Mouse (Mus musculus): ENCODE measurements at regions not wholly inside any gene's neighbourhood (a gene's known extent, or its start where the extent isn't known, plus 50 kb on each side); places are given as distances from the start of the nearest gene placed in this dataset.

DNA sequence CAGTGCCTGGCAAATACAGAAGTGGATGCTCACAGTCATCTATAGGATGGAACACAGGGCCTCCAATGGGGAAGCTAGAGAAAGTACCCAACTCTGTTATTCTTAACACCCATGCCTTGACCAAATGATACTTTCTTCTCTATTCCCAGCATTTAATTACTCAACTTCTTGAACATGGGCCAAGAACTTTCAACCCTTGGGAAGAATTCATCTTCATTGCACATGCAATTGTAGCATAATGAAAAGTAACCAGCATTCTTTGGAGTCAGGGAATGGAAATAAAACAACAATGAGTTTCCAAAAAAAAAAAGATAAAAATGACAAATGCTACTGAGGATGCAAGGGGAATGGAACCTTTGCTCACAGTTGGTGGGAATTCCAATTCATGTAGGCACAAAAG is 274.1 kb downstream of the Hdgfl1 start:
- Histone ChIP-seq H3K4me1 (ENCODE audit: control insufficient read depth, insufficient read depth, low read length) (no peaks in the 10 kb centered on the region), H3K9me3 (replicated peaks; ENCODE audit: control insufficient read depth, insufficient read depth, low read length, poor library complexity, severe bottlenecking) (no peaks in the 10 kb centered on the region), H3K27ac (ENCODE audit: insufficient read depth, low read length) (no peak overlapping the region), H3K4me3 (ENCODE audit: low read depth, low read length) (no peak overlapping the region), H3K27me3 (ENCODE audit: control insufficient read depth, insufficient read depth, low read length, poor library complexity, severe bottlenecking) (no peaks in the 10 kb centered on the region), H3K9ac (ENCODE audit: low read depth, poor library complexity, severe bottlenecking) (no peak overlapping the region), H3K36me3 (ENCODE audit: control insufficient read depth, insufficient read depth, low read length, poor library complexity, severe bottlenecking) (no peaks in the 10 kb centered on the region)
- TF ChIP-seq CTCF (IDR thresholded peaks at IDR 0.05; ENCODE audit: low read depth, low read length) (no peak), EP300 (IDR thresholded peaks at IDR 0.05; ENCODE audit: insufficient read depth, low read depth, low read length) (no peak)

GRCm38 (mm10) chr13:26469343-26469742 is 300.6 kb downstream of the Hdgfl1 start:
- TF ChIP-seq CTCF (IDR thresholded peaks at IDR 0.05; ENCODE audit: low read depth, low read length) (no peak), EP300 (IDR thresholded peaks at IDR 0.05; ENCODE audit: insufficient read depth, low read depth, low read length) (no peak), POLR2A (IDR thresholded peaks at IDR 0.05; ENCODE audit: insufficient read depth, low read length) (no peak)
- Histone ChIP-seq H3K4me3 (ENCODE audit: low read depth, low read length) (no peak overlapping the region), H3K4me1 (ENCODE audit: control insufficient read depth, insufficient read depth, low read length) (no peaks in the 10 kb centered on the region), H3K9me3 (replicated peaks; ENCODE audit: control insufficient read depth, insufficient read depth, low read length, poor library complexity, severe bottlenecking) (no peaks in the 10 kb centered on the region), H3K27ac (ENCODE audit: insufficient read depth, low read length) (no peak overlapping the region), H3K27me3 (ENCODE audit: control insufficient read depth, insufficient read depth, low read length, poor library complexity, severe bottlenecking) (no peaks in the 10 kb centered on the region), H3K9ac (ENCODE audit: low read depth, poor library complexity, severe bottlenecking) (no peak overlapping the region), H3K36me3 (ENCODE audit: control insufficient read depth, insufficient read depth, low read length, poor library complexity, severe bottlenecking) (no peaks in the 10 kb centered on the region)

DNA sequence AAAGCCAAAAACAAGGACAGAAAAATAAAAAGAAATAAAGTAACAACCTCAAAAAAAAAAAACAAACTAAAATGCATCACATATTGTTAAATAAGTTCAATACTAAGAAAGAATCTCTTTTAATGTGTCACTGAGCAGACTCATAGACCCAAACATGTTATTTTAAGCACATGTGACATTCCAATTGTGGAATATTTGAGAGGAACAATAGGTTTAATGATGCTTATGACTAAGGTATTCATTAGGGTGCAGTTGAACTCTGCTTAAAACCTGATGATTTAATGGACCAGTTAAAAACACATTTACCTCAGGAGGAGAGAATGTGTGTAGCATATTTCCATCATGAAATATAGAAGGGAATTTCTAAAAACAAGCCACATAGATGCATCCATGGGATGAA is 302.4 kb downstream of the Hdgfl1 start:
- H3K4me3 ChIP-seq (ENCODE audit: low read depth, low read length): no peak overlapping the region
- no peak overlapping the region for H3K27ac ChIP-seq (ENCODE audit: insufficient read depth, low read length)
- TF ChIP-seq POLR2A (IDR thresholded peaks at IDR 0.05; ENCODE audit: insufficient read depth, low read length) (no peak), EP300 (IDR thresholded peaks at IDR 0.05; ENCODE audit: insufficient read depth, low read depth, low read length) (no peak), CTCF (IDR thresholded peaks at IDR 0.05; ENCODE audit: low read depth, low read length) (no peak)
- no peaks in the 10 kb centered on the region for H3K4me1 ChIP-seq (ENCODE audit: control insufficient read depth, insufficient read depth, low read length)
- H3K9ac ChIP-seq (ENCODE audit: low read depth, poor library complexity, severe bottlenecking): no peak overlapping the region
- H3K9me3 ChIP-seq (replicated peaks; ENCODE audit: control insufficient read depth, insufficient read depth, low read length, poor library complexity, severe bottlenecking): no peaks in the 10 kb centered on the region
- no peaks in the 10 kb centered on the region for H3K36me3 ChIP-seq (ENCODE audit: control insufficient read depth, insufficient read depth, low read length, poor library complexity, severe bottlenecking)
- H3K27me3 ChIP-seq (ENCODE audit: control insufficient read depth, insufficient read depth, low read length, poor library complexity, severe bottlenecking): no peaks in the 10 kb centered on the region

GRCm38 (mm10) chr13:26464523-26464922 is 305.4 kb downstream of the Hdgfl1 start:
- no peak overlapping the region for H3K9ac ChIP-seq (ENCODE audit: low read depth, poor library complexity, severe bottlenecking)
- no peak overlapping the region for H3K4me3 ChIP-seq (ENCODE audit: low read depth, low read length)
- no peak overlapping the region for H3K27ac ChIP-seq (ENCODE audit: insufficient read depth, low read length)
- no peak for TF ChIP-seq CTCF (IDR thresholded peaks at IDR 0.05; ENCODE audit: low read depth, low read length)
- TF ChIP-seq EP300 (IDR thresholded peaks at IDR 0.05; ENCODE audit: insufficient read depth, low read depth, low read length): no peak
- TF ChIP-seq POLR2A (IDR thresholded peaks at IDR 0.05; ENCODE audit: insufficient read depth, low read length): no peak
- H3K4me1 ChIP-seq (ENCODE audit: control insufficient read depth, insufficient read depth, low read length): no peaks in the 10 kb centered on the region
- H3K27me3 ChIP-seq (ENCODE audit: control insufficient read depth, insufficient read depth, low read length, poor library complexity, severe bottlenecking): no peaks in the 10 kb centered on the region
- H3K36me3 ChIP-seq (ENCODE audit: control insufficient read depth, insufficient read depth, low read length, poor library complexity, severe bottlenecking): no peaks in the 10 kb centered on the region
- H3K9me3 ChIP-seq (replicated peaks; ENCODE audit: control insufficient read depth, insufficient read depth, low read length, poor library complexity, severe bottlenecking): no peaks in the 10 kb centered on the region

- H3K4me3 ChIP-seq (ENCODE audit: low read depth, low read length): no peak overlapping the region
- TF ChIP-seq POLR2A (IDR thresholded peaks at IDR 0.05; ENCODE audit: insufficient read depth, low read length): no peak
- no peak for TF ChIP-seq EP300 (IDR thresholded peaks at IDR 0.05; ENCODE audit: insufficient read depth, low read depth, low read length)
- TF ChIP-seq CTCF (IDR thresholded peaks at IDR 0.05; ENCODE audit: low read depth, low read length): no peak
- H3K36me3 ChIP-seq (ENCODE audit: control insufficient read depth, insufficient read depth, low read length, poor library complexity, severe bottlenecking): no peaks in the 10 kb centered on the region
- no peaks in the 10 kb centered on the region for H3K4me1 ChIP-seq (ENCODE audit: control insufficient read depth, insufficient read depth, low read length)
- no peak overlapping the region for H3K9ac ChIP-seq (ENCODE audit: low read depth, poor library complexity, severe bottlenecking)
- H3K27me3 ChIP-seq (ENCODE audit: control insufficient read depth, insufficient read depth, low read length, poor library complexity, severe bottlenecking): no peaks in the 10 kb centered on the region
- no peaks in the 10 kb centered on the region for H3K9me3 ChIP-seq (replicated peaks; ENCODE audit: control insufficient read depth, insufficient read depth, low read length, poor library complexity, severe bottlenecking)
- H3K27ac ChIP-seq (ENCODE audit: insufficient read depth, low read length): no peak overlapping the region
Observed at GRCm38 (mm10) chr13:26464096-26464495, 305.9 kb downstream of the Hdgfl1 start.

DNA sequence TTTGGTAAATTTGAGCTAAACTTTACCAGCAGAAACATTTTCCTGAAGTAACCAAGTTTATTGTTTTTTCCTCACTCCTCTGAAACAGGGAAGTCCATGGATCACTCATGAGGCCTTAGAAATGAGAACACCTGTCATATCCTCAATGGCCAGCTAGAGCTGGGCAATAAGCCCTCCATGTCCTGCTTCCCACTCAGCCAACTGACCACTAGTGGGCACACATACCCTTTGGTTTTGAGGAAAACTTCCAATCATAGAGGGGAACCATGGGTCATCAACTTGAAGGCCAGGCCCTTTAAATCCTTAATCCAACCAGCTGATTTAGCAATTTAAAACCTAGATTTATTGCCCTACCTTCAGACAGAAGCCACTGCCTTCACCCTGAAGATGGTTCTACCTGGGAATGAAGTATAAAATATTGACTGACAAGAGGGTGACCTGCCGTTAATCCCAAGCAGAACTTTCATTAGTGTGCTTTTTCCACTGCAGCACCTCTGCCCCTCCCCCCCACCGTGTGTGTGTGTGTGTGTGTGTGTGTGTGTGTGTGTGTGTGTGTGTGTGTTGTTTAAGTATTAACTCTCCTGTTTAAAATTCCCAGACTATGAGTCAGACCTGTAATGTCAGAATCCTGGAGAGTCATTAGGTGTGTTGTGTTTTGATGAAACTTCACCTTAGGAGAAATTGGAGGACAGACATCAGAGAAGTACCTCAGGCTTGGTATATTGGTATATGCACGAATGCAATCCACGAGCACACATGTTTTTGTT is 312.3 kb downstream of the Hdgfl1 start:
- no peak overlapping the region for H3K9ac ChIP-seq (ENCODE audit: low read depth, poor library complexity, severe bottlenecking)
- no peaks in the 10 kb centered on the region for H3K27me3 ChIP-seq (ENCODE audit: control insufficient read depth, insufficient read depth, low read length, poor library complexity, severe bottlenecking)
- no peaks in the 10 kb centered on the region for H3K4me1 ChIP-seq (ENCODE audit: control insufficient read depth, insufficient read depth, low read length)
- H3K36me3 ChIP-seq (ENCODE audit: control insufficient read depth, insufficient read depth, low read length, poor library complexity, severe bottlenecking): no peaks in the 10 kb centered on the region
- no peak overlapping the region for H3K4me3 ChIP-seq (ENCODE audit: low read depth, low read length)
- no peak for TF ChIP-seq EP300 (IDR thresholded peaks at IDR 0.05; ENCODE audit: insufficient read depth, low read depth, low read length)
- no peak for TF ChIP-seq CTCF (IDR thresholded peaks at IDR 0.05; ENCODE audit: low read depth, low read length)
- TF ChIP-seq POLR2A (IDR thresholded peaks at IDR 0.05; ENCODE audit: insufficient read depth, low read length): no peak
- H3K27ac ChIP-seq (ENCODE audit: insufficient read depth, low read length): no peak overlapping the region
- no peaks in the 10 kb centered on the region for H3K9me3 ChIP-seq (replicated peaks; ENCODE audit: control insufficient read depth, insufficient read depth, low read length, poor library complexity, severe bottlenecking)

Data from ES-Bruce4 (cell line).